Mouse (Mus musculus): ENCODE measurements at regions not wholly inside any gene's neighbourhood (a gene's known extent, or its start where the extent isn't known, plus 50 kb on each side); places are given as distances from the start of the nearest gene placed in this dataset.

GRCm38 (mm10) chr6:49999365-49999764 is 110.7 kb upstream of the Mpp6 start:
- no peak for DNase-seq

DNA sequence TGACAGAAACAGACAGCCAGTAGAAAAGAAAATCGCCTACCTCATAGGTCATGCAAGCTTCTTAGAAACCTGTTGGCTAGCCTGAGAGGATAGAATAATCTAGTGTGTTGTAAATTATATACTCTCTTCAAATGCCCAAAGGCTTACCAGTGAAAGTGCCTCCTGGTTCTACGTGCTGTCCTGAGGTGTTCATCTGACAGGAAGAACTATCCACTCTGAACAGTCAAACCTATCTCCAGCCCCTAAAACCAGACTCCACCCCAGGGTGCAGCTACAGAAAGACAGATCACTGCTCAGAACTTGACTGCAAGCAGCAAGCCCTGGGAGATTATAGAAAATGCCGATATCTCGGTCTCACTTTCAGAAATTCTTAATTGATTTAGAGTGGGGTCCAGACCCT is 102.0 kb upstream of the Mpp6 start:
- no peak for DNase-seq

- DNase-seq: no peak
Measured at GRCm38 (mm10) chr6:50008869-50009268, 101.2 kb upstream of the Mpp6 start.

DNA sequence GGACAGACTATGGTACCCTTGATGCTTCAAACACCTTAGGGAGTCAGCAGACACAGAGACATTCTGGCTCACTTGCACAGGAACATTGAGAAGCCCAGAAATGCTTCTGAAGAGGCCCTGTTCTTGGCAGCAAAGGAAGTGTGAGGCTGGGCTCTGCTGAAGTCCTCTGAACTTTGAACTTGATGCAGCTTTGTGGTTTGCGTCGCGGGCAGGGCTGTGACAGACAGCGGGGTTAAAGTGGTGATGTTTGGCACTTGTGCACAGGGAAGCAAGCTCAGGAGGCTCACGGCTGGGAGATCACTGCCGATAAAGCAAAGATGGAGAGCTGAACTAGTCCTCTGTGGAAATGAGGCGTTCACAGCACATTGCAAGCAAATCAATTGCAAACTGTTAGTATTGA is 100.7 kb upstream of the Mpp6 start:
- DNase-seq: no peak

DNA sequence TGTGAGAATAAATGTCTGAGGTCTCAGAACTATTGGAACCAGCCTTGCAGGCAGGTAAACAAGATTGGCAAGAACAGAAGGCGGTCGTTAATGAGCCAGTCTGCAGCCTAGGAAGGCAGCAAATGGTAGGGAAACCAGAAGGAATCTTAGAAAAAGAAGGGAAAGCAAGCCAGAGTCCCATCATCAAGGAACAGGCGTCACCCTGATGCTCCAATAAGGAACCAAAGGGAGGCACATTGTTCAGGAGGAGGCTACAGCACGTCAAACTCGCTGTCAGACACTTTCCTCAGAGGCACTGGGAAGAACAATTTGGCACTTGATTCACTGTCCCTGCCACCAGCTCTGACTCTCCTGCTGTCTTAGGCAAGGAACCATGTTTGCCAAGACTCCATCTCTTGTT is 100.2 kb upstream of the Mpp6 start:
- DNase-seq: no peak

- DNase-seq: no peak
Measured at GRCm38 (mm10) chr6:50011071-50011470, 99.0 kb upstream of the Mpp6 start.

DNA sequence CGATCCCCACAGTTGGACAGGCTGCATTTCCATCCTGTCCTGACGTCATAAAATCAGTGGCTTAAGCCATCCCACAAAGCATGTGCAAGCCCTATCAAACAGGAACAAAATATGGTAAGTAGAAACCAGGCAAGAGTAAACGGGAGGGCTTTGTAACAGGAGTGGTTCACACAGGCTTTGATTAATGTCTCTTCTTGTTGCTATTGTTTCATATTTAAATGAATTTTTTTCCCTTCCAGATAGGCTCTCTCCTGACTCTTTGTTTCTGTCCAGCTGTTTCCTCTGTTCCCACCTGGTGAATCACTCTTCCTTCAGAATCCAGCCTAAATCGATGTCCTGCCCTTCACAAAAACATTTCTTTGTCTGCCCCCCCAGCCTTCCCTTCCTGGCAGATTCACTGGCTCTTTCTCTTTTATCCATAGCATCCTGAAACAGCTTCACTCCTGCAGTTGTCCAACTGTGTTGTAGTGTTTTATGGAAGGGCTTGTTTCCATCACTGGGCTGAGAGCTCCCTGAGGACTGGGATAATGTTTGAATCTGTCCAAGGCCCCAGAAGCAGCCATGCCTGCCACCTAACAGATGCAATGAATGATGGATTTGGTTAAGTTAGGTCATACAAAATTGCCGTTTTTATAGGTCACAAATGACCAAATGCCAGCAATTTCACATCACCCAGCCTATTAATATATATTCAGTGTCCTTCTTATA is 98.1 kb upstream of the Mpp6 start:
- no peak for DNase-seq

GRCm38 (mm10) chr6:50013067-50013466 is 97.0 kb upstream of the Mpp6 start:
- no peak for DNase-seq

- no peak for DNase-seq
Measured at GRCm38 (mm10) chr6:50013842-50014241, 96.2 kb upstream of the Mpp6 start.

- no peak for DNase-seq
Measured at GRCm38 (mm10) chr6:50027981-50028380, 82.1 kb upstream of the Mpp6 start.

- no peak for DNase-seq
Measured at GRCm38 (mm10) chr6:50029895-50030515, 80.0 kb upstream of the Mpp6 start.

GRCm38 (mm10) chr6:50031356-50031755 is 78.7 kb upstream of the Mpp6 start:
- DNase-seq: no peak

DNA sequence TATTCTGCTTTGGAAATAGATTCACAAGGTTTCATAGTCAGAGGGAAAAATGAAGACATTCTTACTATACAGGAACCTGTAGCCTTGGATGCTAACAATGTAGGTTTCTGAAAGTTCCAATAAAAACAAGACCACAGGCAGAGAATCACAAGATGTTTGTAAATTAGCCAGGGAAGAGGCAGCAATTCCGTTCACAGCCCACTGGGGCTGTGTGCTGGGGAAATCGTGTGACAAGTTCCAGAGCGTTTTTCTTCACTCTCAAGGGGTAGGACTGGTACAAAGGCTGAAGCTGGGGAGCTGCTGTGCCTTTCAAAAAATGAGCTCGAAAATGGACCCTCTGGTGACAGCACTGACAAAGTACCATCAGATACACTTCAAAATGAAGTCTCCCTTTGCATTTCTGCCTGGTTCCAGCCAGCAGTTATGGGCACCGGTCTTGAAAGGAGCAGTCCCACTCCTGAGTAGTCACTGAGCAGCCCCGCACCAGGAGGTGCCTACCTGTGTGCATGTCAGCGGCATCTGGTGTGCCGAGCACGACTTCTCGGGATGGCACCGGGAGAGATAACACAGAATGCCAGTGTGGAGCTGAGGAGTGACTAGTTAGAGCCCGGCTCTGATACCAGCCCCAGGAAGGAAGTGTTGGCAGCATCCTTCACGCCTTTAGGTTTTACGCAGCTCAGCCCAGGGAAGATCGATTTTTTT is 77.0 kb upstream of the Mpp6 start:
- no peak for DNase-seq

GRCm38 (mm10) chr6:50037614-50038013 is 72.4 kb upstream of the Mpp6 start:
- DNase-seq: peak; percentile 34

GRCm38 (mm10) chr6:50038369-50038768 is 71.7 kb upstream of the Mpp6 start:
- DNase-seq: peak; percentile 33

DNA sequence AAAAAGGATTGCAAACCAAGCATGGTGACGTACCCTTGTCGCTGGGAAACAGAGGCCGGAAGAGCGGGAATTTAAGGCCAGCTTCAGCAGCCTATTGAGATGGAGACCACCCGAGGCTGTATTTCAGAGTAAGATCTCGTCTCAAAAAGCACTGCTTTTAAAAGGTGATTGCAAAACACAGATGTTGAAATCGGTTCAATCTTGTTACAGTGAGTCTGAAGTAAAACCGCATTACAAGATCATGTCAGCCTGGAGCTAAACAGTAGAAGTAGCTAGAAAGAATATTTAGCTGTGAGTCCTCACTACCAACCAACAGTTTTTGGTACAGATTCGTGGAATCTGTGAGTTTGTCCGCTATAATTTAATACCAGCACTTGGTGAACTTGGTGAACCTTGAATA is 69.0 kb upstream of the Mpp6 start:
- DNase-seq: no peak

GRCm38 (mm10) chr6:50042127-50042526 is 67.9 kb upstream of the Mpp6 start:
- DNase-seq: no peak

- no peak for DNase-seq
Measured at GRCm38 (mm10) chr6:50044165-50044564, 65.9 kb upstream of the Mpp6 start.

GRCm38 (mm10) chr6:50046721-50047120 is 63.3 kb upstream of the Mpp6 start:
- DNase-seq: no peak

DNA sequence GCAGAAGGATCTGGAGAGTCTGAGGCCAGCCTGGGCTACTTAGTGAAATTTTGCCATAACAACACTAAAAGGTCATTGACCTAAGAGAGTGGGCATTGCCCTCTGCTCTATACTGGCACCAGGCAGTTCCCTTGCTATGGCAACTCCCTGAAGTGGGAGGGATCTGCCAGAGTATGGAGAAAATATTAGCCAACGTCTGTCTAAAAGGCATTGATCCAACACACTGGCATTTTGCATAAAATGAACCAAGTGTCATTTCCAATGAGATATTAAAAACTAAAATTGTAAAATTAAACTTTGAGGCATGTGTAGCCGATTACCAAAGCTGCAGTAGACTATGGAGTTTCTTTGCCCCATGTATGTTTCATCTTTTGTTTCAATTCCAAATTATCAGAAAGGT is 57.6 kb upstream of the Mpp6 start:
- no peak for DNase-seq

DNA sequence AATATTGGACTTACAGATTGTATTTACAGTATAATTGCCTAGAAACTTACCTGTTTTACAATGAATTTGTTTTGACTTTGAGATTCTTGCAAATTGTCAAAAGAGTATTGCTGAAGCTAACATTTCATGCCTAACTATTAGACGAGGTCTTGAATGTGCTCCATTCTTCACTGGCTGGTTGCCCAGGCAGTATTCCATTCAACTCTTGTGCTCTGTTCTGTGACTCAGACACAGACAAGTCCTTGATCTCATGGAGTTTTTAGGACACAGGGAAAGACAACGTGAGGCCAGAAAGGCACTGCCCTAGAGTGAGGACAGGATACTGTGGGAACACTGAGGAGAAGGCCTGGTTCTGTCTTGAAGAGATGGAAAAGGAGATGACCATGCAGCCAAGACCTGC is 57.0 kb upstream of the Mpp6 start:
- DNase-seq: no peak

DNA sequence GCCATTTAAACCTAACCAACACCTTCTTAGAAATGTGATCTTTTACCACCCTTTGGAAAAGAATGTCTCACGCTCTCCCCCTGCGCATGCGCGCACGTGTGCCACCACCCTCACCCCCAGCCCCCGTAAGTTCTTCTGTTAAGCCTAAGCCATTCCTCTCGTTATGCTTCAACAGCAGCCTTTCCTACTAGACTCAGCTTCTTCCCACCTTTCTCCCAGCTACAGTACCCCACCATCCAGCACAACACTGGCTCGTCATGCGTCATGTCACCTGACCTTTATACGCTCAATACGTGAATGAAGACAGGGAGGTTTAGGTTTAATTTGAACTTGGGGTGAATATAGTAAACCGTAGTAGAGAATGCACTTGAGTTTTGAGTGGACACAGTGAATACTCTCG is 55.8 kb upstream of the Mpp6 start:
- no peak for DNase-seq

DNA sequence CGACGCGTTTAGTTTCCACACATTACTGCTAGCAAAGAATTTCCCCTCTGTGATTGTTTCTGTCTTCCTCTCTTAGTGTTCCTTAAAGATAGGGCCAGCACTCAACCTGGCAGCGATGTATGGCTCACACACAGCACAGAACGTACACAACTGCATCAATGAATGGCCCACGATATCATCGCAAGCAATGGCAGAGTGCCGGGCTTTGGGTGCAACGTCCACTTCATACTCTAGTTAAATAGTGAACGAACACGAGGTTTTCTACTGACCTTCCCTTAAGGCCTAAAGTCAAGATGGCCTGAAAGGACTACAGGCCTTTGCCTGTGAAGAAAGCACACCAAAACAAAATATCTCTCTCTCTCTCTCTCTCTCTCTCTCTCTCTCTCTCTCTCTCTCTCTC is 51.4 kb upstream of the Mpp6 start:
- DNase-seq: no peak

GRCm38 (mm10) chr6:50059917-50060316 is 50.1 kb upstream of the Mpp6 start:
- no peak for DNase-seq
